Mouse (Mus musculus): ENCODE measurements at regions not wholly inside any gene's neighbourhood (a gene's known extent, or its start where the extent isn't known, plus 50 kb on each side); places are given as distances from the start of the nearest gene placed in this dataset.

- Histone ChIP-seq H3K4me1 (replicated peaks) (no peaks in the 10 kb centered on the region), H3K4me3 (replicated peaks) (no peak overlapping the region), H3K27ac (no peak overlapping the region), H3K4me2 (replicated peaks) (no peak overlapping the region), H3K9ac (replicated peaks) (no peak overlapping the region), H3K9me3 (no peaks in the 10 kb centered on the region), H3K36me3 (no peaks in the 10 kb centered on the region), H3K27me3 (no peaks in the 10 kb centered on the region)
- 85% methylated on average over 4 of the region's 4 CpGs for WGBS
- no peak for ATAC-seq
Observed at GRCm38 (mm10) chr17:4319141-4319540, 623.1 kb upstream of the Nox3 start.

GRCm38 (mm10) chr17:4328810-4329209 lies 632.7 kb upstream of the Nox3 start:
- Histone ChIP-seq H3K36me3 (no peaks in the 10 kb centered on the region), H3K27ac (no peak overlapping the region), H3K9me3 (no peaks in the 10 kb centered on the region), H3K4me1 (replicated peaks) (peaks cover 4% of the 10 kb centered on the region; the same call in 1 of the 2 replicates), H3K9ac (replicated peaks) (no peak overlapping the region), H3K27me3 (no peaks in the 10 kb centered on the region), H3K4me3 (replicated peaks) (no peak overlapping the region), H3K4me2 (replicated peaks) (no peak overlapping the region)
- no peak for ATAC-seq
- WGBS = 83% methylated on average over 1 of the region's 1 CpGs

GRCm38 (mm10) chr17:4331650-4332049 lies 635.6 kb upstream of the Nox3 start:
- no peak overlapping the region for H3K4me2 ChIP-seq (replicated peaks)
- peaks cover 4% of the 10 kb centered on the region; the same call in 1 of the 2 replicates for H3K4me1 ChIP-seq (replicated peaks)
- WGBS = 67% methylated on average over 9 of the region's 9 CpGs
- no peak for ATAC-seq
- H3K9ac ChIP-seq (replicated peaks) = no peak overlapping the region
- no peaks in the 10 kb centered on the region for H3K9me3 ChIP-seq
- no peak overlapping the region for H3K27ac ChIP-seq
- H3K27me3 ChIP-seq = no peaks in the 10 kb centered on the region
- no peak overlapping the region for H3K4me3 ChIP-seq (replicated peaks)
- H3K36me3 ChIP-seq = no peaks in the 10 kb centered on the region

GRCm38 (mm10) chr17:4333091-4333490 lies 637.0 kb upstream of the Nox3 start:
- 95% methylated on average over 4 of the region's 4 CpGs for WGBS
- no peak overlapping the region for H3K4me2 ChIP-seq (replicated peaks)
- no peak overlapping the region for H3K4me3 ChIP-seq (replicated peaks)

GRCm38 (mm10) chr17:4353018-4353417 lies 641.1 kb upstream of the Arid1b start:
- Histone ChIP-seq H3K36me3 (no peaks in the 10 kb centered on the region), H3K4me2 (replicated peaks) (no peak overlapping the region), H3K4me3 (replicated peaks) (no peak overlapping the region), H3K4me1 (replicated peaks) (no peaks in the 10 kb centered on the region), H3K27me3 (no peaks in the 10 kb centered on the region), H3K9me3 (no peaks in the 10 kb centered on the region), H3K9ac (replicated peaks) (no peak overlapping the region), H3K27ac (no peak overlapping the region)
- no peak for ATAC-seq
- 71% methylated on average over 1 of the region's 1 CpGs for WGBS

More at GRCm38 (mm10) chr17:4333091-4333490, 637.0 kb upstream of the Nox3 start:
- Histone ChIP-seq H3K9ac (replicated peaks) (no peak overlapping the region), H3K27ac (no peak overlapping the region), H3K4me1 (replicated peaks) (peaks cover 4% of the 10 kb centered on the region; the same call in 1 of the 2 replicates), H3K36me3 (no peaks in the 10 kb centered on the region), H3K9me3 (no peaks in the 10 kb centered on the region), H3K27me3 (no peaks in the 10 kb centered on the region)
- ATAC-seq = no peak

GRCm38 (mm10) chr17:4355506-4356218 lies 638.5 kb upstream of the Arid1b start:
- no peak for ATAC-seq

GRCm38 (mm10) chr17:4360413-4361320 lies 633.5 kb upstream of the Arid1b start:
- Histone ChIP-seq H3K4me3 (replicated peaks) (no peak overlapping the region), H3K27me3 (no peaks in the 10 kb centered on the region), H3K4me2 (replicated peaks) (no peak overlapping the region), H3K27ac (no peak overlapping the region), H3K9me3 (no peaks in the 10 kb centered on the region), H3K36me3 (no peaks in the 10 kb centered on the region), H3K9ac (replicated peaks) (no peak overlapping the region), H3K4me1 (replicated peaks) (no peaks in the 10 kb centered on the region)
- 75% methylated on average over 4 of the region's 4 CpGs for WGBS
- no peak for ATAC-seq

More at GRCm38 (mm10) chr17:4355506-4356218, 638.5 kb upstream of the Arid1b start:
- Histone ChIP-seq H3K9me3 (no peaks in the 10 kb centered on the region), H3K4me3 (replicated peaks) (no peak overlapping the region), H3K36me3 (no peaks in the 10 kb centered on the region), H3K27me3 (no peaks in the 10 kb centered on the region), H3K27ac (no peak overlapping the region), H3K4me1 (replicated peaks) (no peaks in the 10 kb centered on the region), H3K9ac (replicated peaks) (no peak overlapping the region), H3K4me2 (replicated peaks) (no peak overlapping the region)
- WGBS = 84% methylated on average over 5 of the region's 5 CpGs

GRCm38 (mm10) chr17:4365811-4366210 lies 628.3 kb upstream of the Arid1b start:
- Histone ChIP-seq H3K4me1 (replicated peaks) (no peaks in the 10 kb centered on the region), H3K4me2 (replicated peaks) (no peak overlapping the region), H3K9ac (replicated peaks) (no peak overlapping the region), H3K36me3 (no peaks in the 10 kb centered on the region), H3K4me3 (replicated peaks) (no peak overlapping the region), H3K9me3 (no peaks in the 10 kb centered on the region), H3K27me3 (no peaks in the 10 kb centered on the region), H3K27ac (no peak overlapping the region)
- ATAC-seq = no peak

- Histone ChIP-seq H3K36me3 (no peaks in the 10 kb centered on the region), H3K27me3 (no peaks in the 10 kb centered on the region), H3K4me2 (replicated peaks) (no peak overlapping the region), H3K9me3 (no peaks in the 10 kb centered on the region), H3K9ac (replicated peaks) (no peak overlapping the region), H3K27ac (no peak overlapping the region), H3K4me3 (replicated peaks) (no peak overlapping the region), H3K4me1 (replicated peaks) (no peaks in the 10 kb centered on the region)
- ATAC-seq = no peak
- 88% methylated on average over 1 of the region's 1 CpGs for WGBS
Observed at GRCm38 (mm10) chr17:4380449-4380848, 613.7 kb upstream of the Arid1b start.

GRCm38 (mm10) chr17:4380873-4381272 lies 613.3 kb upstream of the Arid1b start:
- H3K27ac ChIP-seq = no peak overlapping the region
- no peak overlapping the region for H3K4me2 ChIP-seq (replicated peaks)
- no peaks in the 10 kb centered on the region for H3K27me3 ChIP-seq
- H3K9ac ChIP-seq (replicated peaks) = no peak overlapping the region
- no peaks in the 10 kb centered on the region for H3K36me3 ChIP-seq
- ATAC-seq = no peak
- H3K4me1 ChIP-seq (replicated peaks) = no peaks in the 10 kb centered on the region
- no peaks in the 10 kb centered on the region for H3K9me3 ChIP-seq
- H3K4me3 ChIP-seq (replicated peaks) = no peak overlapping the region

- Histone ChIP-seq H3K4me3 (replicated peaks) (no peak overlapping the region), H3K4me2 (replicated peaks) (no peak overlapping the region), H3K9ac (replicated peaks) (no peak overlapping the region), H3K9me3 (no peaks in the 10 kb centered on the region), H3K4me1 (replicated peaks) (no peaks in the 10 kb centered on the region), H3K36me3 (no peaks in the 10 kb centered on the region), H3K27ac (no peak overlapping the region), H3K27me3 (no peaks in the 10 kb centered on the region)
- WGBS = 80% methylated on average over 13 of the region's 13 CpGs
- ATAC-seq = no peak
Observed at GRCm38 (mm10) chr17:4381896-4382685, 612.0 kb upstream of the Arid1b start.

GRCm38 (mm10) chr17:4382716-4383115 lies 611.4 kb upstream of the Arid1b start:
- Histone ChIP-seq H3K27ac (no peak overlapping the region), H3K9me3 (no peaks in the 10 kb centered on the region), H3K4me3 (replicated peaks) (no peak overlapping the region), H3K36me3 (no peaks in the 10 kb centered on the region), H3K4me2 (replicated peaks) (no peak overlapping the region), H3K27me3 (no peaks in the 10 kb centered on the region), H3K4me1 (replicated peaks) (no peaks in the 10 kb centered on the region), H3K9ac (replicated peaks) (no peak overlapping the region)
- ATAC-seq = no peak

Data from midbrain, embryonic 13.5 days (tissue).